Mouse (Mus musculus): ENCODE measurements at regions not wholly inside any gene's neighbourhood (a gene's known extent, or its start where the extent isn't known, plus 50 kb on each side); places are given as distances from the start of the nearest gene placed in this dataset.

GRCm38 (mm10) chr11:7630637-7631036 lies 416.9 kb upstream of the Igfbp3 start:
- TF ChIP-seq USF1 (IDR thresholded peaks at IDR 0.05; ENCODE audit: low read depth) (no peak), CTCF (IDR thresholded peaks at IDR 0.05; ENCODE audit: control insufficient read depth, insufficient read depth, insufficient read length) (no peak), MAX (IDR thresholded peaks at IDR 0.05) (no peak)
